Mouse (Mus musculus) limb, embryonic 12.5 days (tissue): ENCODE measurements around the gene Casz1. TPM values are rescaled to one million over a fixed set of nuclear protein-coding genes. Genes with fewer than 3 reads are reported as not detected.

Experiments
- ATAC-seq: fragments of 200-750 bp; cut with Nextera tagmentation; 2 replicates; pipeline ENCODE4 v1.8.0; 2017; ENCODE audit warnings: low read depth, moderate TSS enrichment; ENCODE audit not compliant: insufficient number of reproducible peaks, insufficient read depth, low FRiP score, low TSS enrichment
- H3K27ac ChIP-seq: fragments of 300-500 bp; sonication (generic); 2 replicates; pipeline ENCODE4 v1.5.1; 2016; ENCODE audit warnings: mild to moderate bottlenecking, moderate library complexity
- H3K27me3 ChIP-seq: fragments of 300-500 bp; sonication (generic); 2 replicates; pipeline ENCODE4 v1.6.1; 2016; ENCODE audit warnings: mild to moderate bottlenecking, moderate library complexity
- H3K36me3 ChIP-seq: fragments of 300-500 bp; sonication (generic); 2 replicates; pipeline ENCODE4 v1.6.1; 2016; ENCODE audit warnings: mild to moderate bottlenecking, moderate library complexity
- H3K4me1 ChIP-seq: fragments of 300-500 bp; sonication (generic); replicated peaks from 2 replicates; pipeline ENCODE4 v1.6.1; 2016
- H3K4me2 ChIP-seq: fragments of 300-500 bp; sonication (generic); 2 replicates; pipeline ENCODE4 v1.6.1; 2016; ENCODE audit warnings: mild to moderate bottlenecking, moderate library complexity
- H3K4me3 ChIP-seq: fragments of 300-500 bp; sonication (generic); replicated peaks from 2 replicates; pipeline ENCODE4 v1.5.1; 2016; ENCODE audit warnings: mild to moderate bottlenecking
- H3K9ac ChIP-seq: fragments of 300-500 bp; sonication (generic); replicated peaks from 2 replicates; pipeline ENCODE4 v1.6.1; 2016; ENCODE audit warnings: mild to moderate bottlenecking, moderate library complexity
- H3K9me3 ChIP-seq: fragments of 300-500 bp; sonication (generic); 2 replicates; pipeline ENCODE4 v1.6.1; 2016; ENCODE audit warnings: mild to moderate bottlenecking, moderate library complexity
- WGBS: fragments of 180-500 bp; shearing (Covaris S2); methylation state at CpG from one replicate; pipeline ENCODE4 v1.1.7; 2016; 5-methylcytosine and 5-hydroxymethylcytosine counted together
- polyA plus RNA-seq: library from polyadenylated mRNA; unstranded; fragments of >200 nt; fragmentation: Nextera tagmentation; extraction: Ambion mirVana; gene quantifications from 2 replicates; pipeline ENCODE4 v1.2.1, GENCODE M21; 2016

Casz1 gene
- polyA plus RNA-seq, 1 experiment from 2014 or later, result 4.7 TPM

- Histone ChIP-seq H3K4me1 (peaks cover 70% of the 10 kb centered on the region), H3K4me2 (peak overlapping the region; percentile 19), H3K27ac (peak overlapping the region; percentile 59; the same call in 1 of the 2 replicates), H3K9ac (no peak overlapping the region), H3K36me3 (no peaks in the 10 kb centered on the region), H3K4me3 (no peak overlapping the region), H3K27me3 (peaks cover 16% of the 10 kb centered on the region), H3K9me3 (no peaks in the 10 kb centered on the region)
- 73% methylated on average over 14 of the region's 14 CpGs for WGBS
- no peak for ATAC-seq
Observed at GRCm38 (mm10) chr4:148973387-148973786, 169.2 kb downstream of the Casz1 start.

- Histone ChIP-seq H3K4me2 (no peak overlapping the region), H3K36me3 (no peaks in the 10 kb centered on the region), H3K4me1 (peaks cover 70% of the 10 kb centered on the region), H3K27me3 (peaks cover 18% of the 10 kb centered on the region), H3K9me3 (no peaks in the 10 kb centered on the region), H3K4me3 (no peak overlapping the region), H3K27ac (no peak overlapping the region), H3K9ac (no peak overlapping the region)
- ATAC-seq, result no peak
- 61% methylated on average over 7 of the region's 7 CpGs for WGBS
Observed at GRCm38 (mm10) chr4:148974833-148975232, 170.6 kb downstream of the Casz1 start.

GRCm38 (mm10) chr4:148978221-148978855 is 174.1 kb downstream of the Casz1 start:
- no peak overlapping the region for H3K27ac ChIP-seq
- peaks cover 24% of the 10 kb centered on the region for H3K27me3 ChIP-seq
- WGBS, result 52% methylated on average over 9 of the region's 9 CpGs
- 0 out of 2 replicates have a peak overlapping the region, but pooled peaks have one; percentile 18 for H3K9ac ChIP-seq
- no peaks in the 10 kb centered on the region for H3K9me3 ChIP-seq
- no peak for ATAC-seq
- H3K4me1 ChIP-seq, result peaks cover 58% of the 10 kb centered on the region
- no peak overlapping the region for H3K4me2 ChIP-seq
- peaks cover 5% of the 10 kb centered on the region; the same call in 1 of the 2 replicates for H3K36me3 ChIP-seq
- H3K4me3 ChIP-seq, result no peak overlapping the region

- H3K36me3 ChIP-seq, result peaks cover 9% of the 10 kb centered on the region
- peaks cover 30% of the 10 kb centered on the region for H3K27me3 ChIP-seq
- no peaks in the 10 kb centered on the region for H3K9me3 ChIP-seq
- peaks cover 56% of the 10 kb centered on the region for H3K4me1 ChIP-seq
- no peak overlapping the region for H3K4me3 ChIP-seq
- H3K27ac ChIP-seq, result no peak overlapping the region
- no peak overlapping the region for H3K9ac ChIP-seq
- H3K4me2 ChIP-seq, result no peak overlapping the region
- ATAC-seq, result no peak
- 82% methylated on average over 11 of the region's 11 CpGs for WGBS
Observed at GRCm38 (mm10) chr4:148978926-148979325, 174.7 kb downstream of the Casz1 start.

- no peak overlapping the region for H3K27ac ChIP-seq
- no peaks in the 10 kb centered on the region for H3K9me3 ChIP-seq
- 70% methylated on average over 11 of the region's 11 CpGs for WGBS
- H3K27me3 ChIP-seq, result peaks cover 28% of the 10 kb centered on the region
- H3K4me3 ChIP-seq, result no peak overlapping the region
- peaks cover 9% of the 10 kb centered on the region for H3K36me3 ChIP-seq
- no peak overlapping the region for H3K4me2 ChIP-seq
- no peak overlapping the region for H3K9ac ChIP-seq
- H3K4me1 ChIP-seq, result peaks cover 56% of the 10 kb centered on the region
- no peak for ATAC-seq
Observed at GRCm38 (mm10) chr4:148979837-148980236, 175.6 kb downstream of the Casz1 start.

- H3K4me1 ChIP-seq, result peaks cover 76% of the 10 kb centered on the region
- peaks cover 27% of the 10 kb centered on the region for H3K27me3 ChIP-seq
- H3K4me3 ChIP-seq, result no peak overlapping the region
- peaks cover 9% of the 10 kb centered on the region for H3K36me3 ChIP-seq
- H3K9me3 ChIP-seq, result no peaks in the 10 kb centered on the region
- H3K27ac ChIP-seq, result no peak overlapping the region
- WGBS, result 63% methylated on average over 6 of the region's 6 CpGs
- ATAC-seq, result no peak
- no peak overlapping the region for H3K9ac ChIP-seq
- no peak overlapping the region for H3K4me2 ChIP-seq
Observed at GRCm38 (mm10) chr4:148982274-148982673, 178.0 kb downstream of the Casz1 start.

- ATAC-seq, result peak; percentile 61
- Histone ChIP-seq H3K4me1 (peaks cover 82% of the 10 kb centered on the region), H3K4me3 (no peak overlapping the region)
Observed at GRCm38 (mm10) chr4:148984701-148985540, 180.7 kb downstream of the Casz1 start.

GRCm38 (mm10) chr4:148985541-148986476 is 181.6 kb downstream of the Casz1 start:
- peak overlapping the region; percentile 82 for H3K27ac ChIP-seq
- H3K4me1 ChIP-seq, result peaks cover 87% of the 10 kb centered on the region
- peaks cover 9% of the 10 kb centered on the region for H3K36me3 ChIP-seq
- H3K27me3 ChIP-seq, result peaks cover 25% of the 10 kb centered on the region
- H3K4me2 ChIP-seq, result peak overlapping the region; percentile 39
- no peak overlapping the region for H3K9ac ChIP-seq
- no peaks in the 10 kb centered on the region for H3K9me3 ChIP-seq
- ATAC-seq, result no peak; the same call in 1 of the 2 replicates
- WGBS, result 22% methylated on average over 24 of the region's 24 CpGs
- H3K4me3 ChIP-seq, result no peak overlapping the region

More at GRCm38 (mm10) chr4:148984701-148985540, 180.7 kb downstream of the Casz1 start:
- H3K9me3 ChIP-seq, result no peaks in the 10 kb centered on the region
- H3K4me2 ChIP-seq, result peak overlapping the region; percentile 39
- H3K36me3 ChIP-seq, result peaks cover 9% of the 10 kb centered on the region
- H3K27me3 ChIP-seq, result peaks cover 27% of the 10 kb centered on the region
- WGBS, result 17% methylated on average over 19 of the region's 19 CpGs
- peak overlapping the region; percentile 82 for H3K27ac ChIP-seq
- H3K9ac ChIP-seq, result no peak overlapping the region

- peaks cover 59% of the 10 kb centered on the region for H3K4me1 ChIP-seq
- peaks cover 8% of the 10 kb centered on the region for H3K27me3 ChIP-seq
- 4% methylated on average over 2 of the region's 2 CpGs for WGBS
Observed at GRCm38 (mm10) chr4:148990038-148990437, 185.8 kb downstream of the Casz1 start.

GRCm38 (mm10) chr4:148993948-148994347 is 189.7 kb downstream of the Casz1 start:
- H3K36me3 ChIP-seq, result peaks cover 4% of the 10 kb centered on the region; the same call in 1 of the 2 replicates
- no peak for ATAC-seq
- H3K4me3 ChIP-seq, result no peak overlapping the region
- H3K4me2 ChIP-seq, result no peak overlapping the region
- no peaks in the 10 kb centered on the region; the same call in none of the 2 replicates for H3K27me3 ChIP-seq
- 88% methylated on average over 5 of the region's 5 CpGs for WGBS
- H3K9ac ChIP-seq, result no peak overlapping the region
- no peak overlapping the region for H3K27ac ChIP-seq
- H3K4me1 ChIP-seq, result peaks cover 20% of the 10 kb centered on the region
- H3K9me3 ChIP-seq, result no peaks in the 10 kb centered on the region

More at GRCm38 (mm10) chr4:148990038-148990437, 185.8 kb downstream of the Casz1 start:
- Histone ChIP-seq H3K27ac (0 out of 2 replicates have a peak overlapping the region, but pooled peaks have one; percentile 23), H3K4me2 (peak overlapping the region; percentile 23), H3K36me3 (no peaks in the 10 kb centered on the region; the same call in 1 of the 2 replicates), H3K4me3 (no peak overlapping the region), H3K9ac (0 out of 2 replicates have a peak overlapping the region, but pooled peaks have one; percentile 12), H3K9me3 (no peaks in the 10 kb centered on the region)
- ATAC-seq, result peak; percentile 67
